Mouse (Mus musculus) lung, postnatal 0 days (tissue): ENCODE measurements at regions not wholly inside any gene's neighbourhood (a gene's known extent, or its start where the extent isn't known, plus 50 kb on each side); places are given as distances from the start of the nearest gene placed in this dataset.

Source experiments
- CTCF ChIP-seq: IDR thresholded peaks from 2 replicates; pipeline ENCODE4 v1.5.1; 2016; ENCODE audit warnings: antibody characterized with exemption, mild to moderate bottlenecking
- EP300 ChIP-seq: IDR thresholded peaks from 2 replicates; pipeline ENCODE4 v1.6.1; 2016; ENCODE audit warnings: antibody characterized with exemption, mild to moderate bottlenecking, control low read depth

GRCm38 (mm10) chr7:137847856-137848255 is 410.4 kb downstream of the Glrx3 start:
- TF ChIP-seq EP300 (no peak), CTCF (no peak)
